Mouse (Mus musculus) limb, embryonic 11.5 days (tissue): Measurements from ENCODE around the gene Fam173b. TPM values are rescaled to one million over a fixed set of nuclear protein-coding genes. Genes with fewer than 3 reads are reported as not detected.

ENCODE experiments used
- ATAC-seq: fragments of 200-750 bp; cut with Nextera tagmentation; 2 replicates; pipeline ENCODE4 v1.8.0; 2017; ENCODE audit warnings: low read depth; ENCODE audit not compliant: insufficient number of reproducible peaks, low FRiP score, low TSS enrichment
- DNase-seq: peaks from one replicate; pipeline ENCODE4 v3.0.0-alpha.2; 2015; ENCODE audit warnings: low spot score
- H3K27ac ChIP-seq: fragments of 300-500 bp; sonication (generic); replicated peaks from 2 replicates; pipeline ENCODE4 v1.5.1; 2014; ENCODE audit warnings: low read depth, mild to moderate bottlenecking, low read length
- H3K27me3 ChIP-seq: fragments of 300-500 bp; sonication (generic); 2 replicates; pipeline ENCODE4 v1.6.1; 2014; ENCODE audit warnings: mild to moderate bottlenecking, low read length, mixed read lengths; ENCODE audit not compliant: control insufficient read depth, insufficient read depth
- H3K36me3 ChIP-seq: fragments of 300-500 bp; sonication (generic); 2 replicates; pipeline ENCODE4 v1.6.1; 2014; ENCODE audit warnings: mild to moderate bottlenecking, low read length, moderate library complexity, mixed read lengths; ENCODE audit not compliant: control insufficient read depth, insufficient read depth
- H3K4me1 ChIP-seq: fragments of 300-500 bp; sonication (generic); 2 replicates; pipeline ENCODE4 v1.6.1; 2014; ENCODE audit warnings: low read length, mixed read lengths; ENCODE audit not compliant: control insufficient read depth, insufficient read depth
- H3K4me2 ChIP-seq: fragments of 300-500 bp; sonication (generic); 2 replicates; pipeline ENCODE4 v1.6.1; 2014; ENCODE audit warnings: low read depth, mild to moderate bottlenecking, moderate library complexity; ENCODE audit not compliant: severe bottlenecking
- H3K4me3 ChIP-seq: fragments of 300-500 bp; sonication (generic); 2 replicates; pipeline ENCODE4 v1.5.1; 2014; ENCODE audit warnings: low read depth, low read length
- H3K9ac ChIP-seq: fragments of 300-500 bp; sonication (generic); 2 replicates; pipeline ENCODE4 v1.6.1; 2014; ENCODE audit warnings: mild to moderate bottlenecking, low read length
- H3K9me3 ChIP-seq: fragments of 300-500 bp; sonication (generic); 2 replicates; pipeline ENCODE4 v1.6.1; 2016; ENCODE audit warnings: low read length; ENCODE audit not compliant: control insufficient read depth
- WGBS: fragments of 180-500 bp; shearing (Covaris S2); extraction: QIAGEN DNeasy Blood & Tissue Kit; methylation state at CpG from one replicate; pipeline ENCODE4 v1.1.7; 2014; 5-methylcytosine and 5-hydroxymethylcytosine counted together
- polyA plus RNA-seq: library from polyadenylated mRNA; unstranded; fragments of >200 nt; fragmentation: Nextera tagmentation; extraction: Ambion mirVana; gene quantifications from 2 replicates; pipeline ENCODE4 v1.2.1, GENCODE M21; 2014

Gene Fam173b
- polyA plus RNA-seq, 1 experiment from 2014 or later: 14.5 TPM

- no peak overlapping the region for H3K4me2 ChIP-seq
- H3K4me1 ChIP-seq: no peaks in the 10 kb centered on the region
- DNase-seq: no peak
- WGBS: 70% methylated on average over 7 of the region's 7 CpGs
- no peaks in the 10 kb centered on the region for H3K36me3 ChIP-seq
- no peaks in the 10 kb centered on the region for H3K9me3 ChIP-seq
- no peaks in the 10 kb centered on the region for H3K27me3 ChIP-seq
- H3K27ac ChIP-seq: no peak overlapping the region
- H3K4me3 ChIP-seq: no peak overlapping the region
- H3K9ac ChIP-seq: no peak overlapping the region
- ATAC-seq: no peak
These were observed 34.2 kb upstream of the Fam173b start for GRCm38 (mm10) chr15:31567431-31567830.

- Histone ChIP-seq H3K9me3 (no peaks in the 10 kb centered on the region), H3K4me2 (no peak overlapping the region), H3K4me1 (no peaks in the 10 kb centered on the region), H3K27me3 (no peaks in the 10 kb centered on the region), H3K27ac (no peak overlapping the region), H3K9ac (no peak overlapping the region; the same call in 1 of the 2 replicates), H3K36me3 (no peaks in the 10 kb centered on the region), H3K4me3 (no peak overlapping the region)
- 19% methylated on average over 12 of the region's 12 CpGs for WGBS
- DNase-seq (peak; percentile 36), ATAC-seq (no peak)
These were observed 33.1 kb upstream of the Fam173b start for GRCm38 (mm10) chr15:31568581-31568996.

GRCm38 (mm10) chr15:31569325-31570022 lies 32.2 kb upstream of the Fam173b start:
- DNase-seq (no peak), ATAC-seq (no peak)
- Histone ChIP-seq H3K4me1 (no peaks in the 10 kb centered on the region), H3K4me3 (no peak overlapping the region), H3K9me3 (no peaks in the 10 kb centered on the region), H3K27me3 (no peaks in the 10 kb centered on the region), H3K36me3 (no peaks in the 10 kb centered on the region), H3K4me2 (no peak overlapping the region), H3K9ac (no peak overlapping the region), H3K27ac (no peak overlapping the region)
- 77% methylated on average over 9 of the region's 9 CpGs for WGBS

GRCm38 (mm10) chr15:31570959-31571358 lies 30.7 kb upstream of the Fam173b start:
- Histone ChIP-seq H3K9me3 (no peaks in the 10 kb centered on the region), H3K36me3 (no peaks in the 10 kb centered on the region), H3K27ac (no peak overlapping the region), H3K4me3 (no peak overlapping the region), H3K9ac (no peak overlapping the region), H3K27me3 (no peaks in the 10 kb centered on the region), H3K4me2 (no peak overlapping the region), H3K4me1 (no peaks in the 10 kb centered on the region)
- no peak for DNase-seq
- 91% methylated on average over 8 of the region's 8 CpGs for WGBS
- no peak for ATAC-seq

- DNase-seq: no peak
- H3K27me3 ChIP-seq: no peaks in the 10 kb centered on the region
- no peaks in the 10 kb centered on the region for H3K4me1 ChIP-seq
- no peaks in the 10 kb centered on the region for H3K9me3 ChIP-seq
- H3K36me3 ChIP-seq: no peaks in the 10 kb centered on the region
- H3K27ac ChIP-seq: no peak overlapping the region
- 87% methylated on average over 16 of the region's 16 CpGs for WGBS
- ATAC-seq: no peak
- no peak overlapping the region for H3K9ac ChIP-seq
- no peak overlapping the region for H3K4me3 ChIP-seq
- no peak overlapping the region for H3K4me2 ChIP-seq
These were observed 29.5 kb upstream of the Fam173b start for GRCm38 (mm10) chr15:31571906-31572722.

GRCm38 (mm10) chr15:31573287-31573686 lies 28.4 kb upstream of the Fam173b start:
- Histone ChIP-seq H3K27me3 (no peaks in the 10 kb centered on the region), H3K4me3 (no peak overlapping the region), H3K4me1 (no peaks in the 10 kb centered on the region), H3K36me3 (no peaks in the 10 kb centered on the region), H3K4me2 (no peak overlapping the region), H3K9me3 (no peaks in the 10 kb centered on the region), H3K9ac (no peak overlapping the region), H3K27ac (no peak overlapping the region)
- 91% methylated on average over 4 of the region's 4 CpGs for WGBS
- ATAC-seq (no peak), DNase-seq (no peak)

- no peak overlapping the region for H3K27ac ChIP-seq
- no peak for DNase-seq
- H3K4me1 ChIP-seq: no peaks in the 10 kb centered on the region
- no peak overlapping the region for H3K9ac ChIP-seq
- H3K9me3 ChIP-seq: no peaks in the 10 kb centered on the region
- ATAC-seq: no peak
- H3K27me3 ChIP-seq: no peaks in the 10 kb centered on the region
- H3K4me3 ChIP-seq: no peak overlapping the region
- no peak overlapping the region for H3K4me2 ChIP-seq
- no peaks in the 10 kb centered on the region for H3K36me3 ChIP-seq
These were observed 28.0 kb upstream of the Fam173b start for GRCm38 (mm10) chr15:31573692-31574091.

- no peak for ATAC-seq
- H3K4me2 ChIP-seq: no peak overlapping the region
- H3K4me3 ChIP-seq: no peak overlapping the region
- H3K9ac ChIP-seq: no peak overlapping the region
- 73% methylated on average over 5 of the region's 5 CpGs for WGBS
- no peak overlapping the region for H3K27ac ChIP-seq
- no peaks in the 10 kb centered on the region for H3K36me3 ChIP-seq
- H3K9me3 ChIP-seq: no peaks in the 10 kb centered on the region
- no peaks in the 10 kb centered on the region for H3K4me1 ChIP-seq
- H3K27me3 ChIP-seq: no peaks in the 10 kb centered on the region
- no peak for DNase-seq
These were observed 25.6 kb upstream of the Fam173b start for GRCm38 (mm10) chr15:31576076-31576475.
